In the genomic region with DNA sequence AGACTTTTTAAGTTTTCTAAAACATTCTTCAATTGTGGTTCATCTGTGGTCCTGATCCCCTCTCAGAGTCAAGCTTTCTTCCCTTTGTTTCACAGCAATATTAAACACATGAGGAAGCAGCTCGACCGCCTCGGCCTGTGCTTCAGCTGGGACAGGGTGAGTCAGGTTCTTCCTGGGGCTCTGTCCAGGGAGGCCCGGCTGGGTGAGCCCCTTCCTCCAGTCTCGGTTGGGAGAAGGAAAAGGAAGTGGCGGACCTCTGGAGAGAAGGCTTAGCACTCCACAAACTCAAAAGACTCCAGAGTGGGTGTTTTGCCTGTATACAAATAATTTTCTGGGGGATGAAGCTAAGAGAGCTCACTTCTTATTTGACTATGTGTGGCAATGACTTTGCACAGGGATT, we compare ENCODE assay signal across 14 mouse cellular contexts.
"Had no signal": no experiment of that assay in that cellular context is flagged by ENCODE, and none has a peak within 500 bp of the region (broad histone marks: within the 10 kb centered on the region; RNA-seq: fewer than 3 reads in every experiment).

No protein-coding gene starts in this region.

- H3K4me2 ChIP-seq: limb, embryonic 13.5 days; liver, embryonic 12.5 days; liver, embryonic 15.5 days had no signal

- H3K9ac ChIP-seq: limb, embryonic 13.5 days; liver, embryonic 12.5 days; liver, embryonic 15.5 days had no signal

- H3K4me3 ChIP-seq: left cerebral cortex, adult 2 months; limb, embryonic 13.5 days; liver, embryonic 12.5 days; liver, embryonic 15.5 days had no signal

- H3K4me1 ChIP-seq: liver, embryonic 12.5 days; liver, embryonic 15.5 days had no signal

- ATAC-seq: hindbrain, postnatal 0 days; inflammation-experienced regulatory T-cells, adult 6 months; liver, embryonic 12.5 days had no signal

- H3K36me3 ChIP-seq: limb, embryonic 13.5 days had no signal

- DNase-seq: kidney, adult 11 months; kidney, postnatal 36 days; layer of hippocampus, postnatal 36 days; liver; lung, adult 2 months; midbrain, embryonic 14.5 days; thymus, postnatal 25 days had no signal

- H3K9me3 ChIP-seq: limb, embryonic 13.5 days; liver, embryonic 12.5 days; liver, embryonic 15.5 days had no signal

- H3K27me3 ChIP-seq: limb, embryonic 13.5 days; liver, embryonic 12.5 days; liver, embryonic 15.5 days had no signal

- H3K27ac ChIP-seq: hindbrain, postnatal 0 days; left cerebral cortex, adult 2 months; liver, embryonic 12.5 days; liver, embryonic 15.5 days; macrophage had no signal
